Mouse (Mus musculus): ENCODE measurements at regions not wholly inside any gene's neighbourhood (a gene's known extent, or its start where the extent isn't known, plus 50 kb on each side); places are given as distances from the start of the nearest gene placed in this dataset.
"Not testable (repeated sequence)": the region's sequence is repeated elsewhere in the genome, so short reads cannot be mapped to it uniquely, and the experiment has no call there.

GRCm38 (mm10) chr14:37571971-37572370 is 436.9 kb upstream of the Ghitm start:
- DNase-seq (ENCODE audit: low spot score in 2 of 2) = no peak

GRCm38 (mm10) chr14:37558258-37558657 is 423.2 kb upstream of the Ghitm start:
- no peak for DNase-seq (ENCODE audit: low spot score in 2 of 2)

DNA sequence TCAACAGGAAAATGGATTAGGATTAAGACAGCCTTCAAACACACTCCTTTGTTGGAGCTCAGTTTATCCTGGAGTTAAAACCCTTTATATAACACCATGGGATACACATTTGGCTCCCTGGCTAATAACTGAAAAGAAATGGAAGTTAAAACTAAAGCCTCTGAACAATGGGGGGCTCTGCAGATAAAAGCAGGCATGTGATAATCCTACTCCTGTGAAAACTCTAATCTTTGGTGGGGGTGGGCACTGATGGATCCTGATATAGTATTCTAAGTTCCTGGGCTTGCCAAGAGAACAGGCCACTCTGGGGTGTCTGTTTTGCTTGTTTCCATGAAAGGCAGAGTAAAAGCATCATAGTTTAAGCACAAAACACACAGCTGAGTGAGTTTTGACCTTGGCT is 388.5 kb upstream of the Ghitm start:
- DNase-seq (ENCODE audit: low spot score in 2 of 2) = no peak

GRCm38 (mm10) chr14:37520631-37521030 is 385.6 kb upstream of the Ghitm start:
- not testable (repeated sequence) for DNase-seq (ENCODE audit: low spot score in 2 of 2)

- no peak for DNase-seq (ENCODE audit: low spot score in 2 of 2)
These were observed 370.2 kb upstream of the Ghitm start for GRCm38 (mm10) chr14:37505314-37505713.

GRCm38 (mm10) chr14:37490711-37491110 is 355.6 kb upstream of the Ghitm start:
- no peak for DNase-seq (ENCODE audit: low spot score in 2 of 2)

DNA sequence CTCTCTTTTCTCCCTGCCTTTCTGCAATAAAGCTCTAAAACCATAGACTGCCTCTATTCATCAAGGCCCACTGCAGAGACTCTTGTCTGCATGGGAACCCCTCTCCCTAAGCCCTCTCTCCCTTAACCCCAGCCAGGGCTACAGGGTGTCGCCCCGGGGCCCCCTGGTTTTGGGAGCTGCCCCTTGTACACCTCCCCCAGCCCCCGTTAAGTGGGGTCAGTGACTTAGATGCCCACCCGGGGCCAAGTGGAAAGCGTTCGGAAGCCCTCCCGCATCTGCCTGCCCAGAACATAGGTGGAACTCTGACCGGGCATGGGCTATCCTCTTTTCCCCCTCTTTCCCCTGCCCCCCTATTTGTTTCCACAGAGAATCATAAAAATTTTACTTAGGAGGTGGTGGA is 350.2 kb upstream of the Ghitm start:
- DNase-seq (ENCODE audit: low spot score in 2 of 2) = no peak

GRCm38 (mm10) chr14:37477599-37477998 is 342.5 kb upstream of the Ghitm start:
- no peak for DNase-seq (ENCODE audit: low spot score in 2 of 2)

DNA sequence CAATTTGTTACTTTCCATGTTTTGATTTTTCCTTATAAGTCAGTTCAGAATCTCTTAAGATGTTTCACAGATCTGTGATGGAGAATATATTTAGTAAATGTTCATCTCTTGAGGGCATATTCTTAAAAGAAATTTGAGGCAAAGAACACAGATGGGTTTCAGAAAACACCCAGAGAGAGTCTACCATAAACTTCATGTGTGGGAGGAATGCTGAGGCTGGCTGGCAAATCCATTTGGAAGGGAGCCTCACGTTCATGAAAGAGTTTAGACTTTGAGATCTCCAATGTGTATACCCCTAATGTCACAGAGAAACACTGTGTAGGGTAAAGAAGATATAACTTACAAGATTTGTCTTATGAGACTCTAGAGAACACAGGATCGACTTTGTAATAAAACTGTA is 333.6 kb upstream of the Ghitm start:
- DNase-seq (ENCODE audit: low spot score in 2 of 2) = no peak

GRCm38 (mm10) chr14:37440874-37441273 is 305.8 kb upstream of the Ghitm start:
- no peak for DNase-seq (ENCODE audit: low spot score in 2 of 2)

GRCm38 (mm10) chr14:37430656-37431055 is 295.6 kb upstream of the Ghitm start:
- no peak for DNase-seq (ENCODE audit: low spot score in 2 of 2)

DNA sequence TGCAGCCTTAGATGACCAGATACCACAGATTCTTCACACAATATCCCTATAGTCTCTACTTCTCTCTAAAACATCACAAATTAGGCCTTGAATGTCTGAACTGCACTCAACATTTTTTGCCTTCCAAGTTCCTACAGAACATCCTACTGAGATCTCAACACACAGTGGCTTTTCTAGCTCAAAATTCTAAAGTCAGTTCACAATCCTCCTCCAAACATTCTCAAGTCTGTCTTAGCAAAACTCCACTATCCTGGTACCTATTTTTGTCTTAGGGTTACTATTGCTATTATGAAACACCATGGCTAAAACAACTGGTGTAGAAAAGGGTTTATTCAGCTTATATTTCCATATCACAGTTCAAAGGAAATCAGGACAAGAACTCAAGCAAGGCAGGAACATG is 290.4 kb upstream of the Ghitm start:
- no peak for DNase-seq (ENCODE audit: low spot score in 2 of 2)

DNA sequence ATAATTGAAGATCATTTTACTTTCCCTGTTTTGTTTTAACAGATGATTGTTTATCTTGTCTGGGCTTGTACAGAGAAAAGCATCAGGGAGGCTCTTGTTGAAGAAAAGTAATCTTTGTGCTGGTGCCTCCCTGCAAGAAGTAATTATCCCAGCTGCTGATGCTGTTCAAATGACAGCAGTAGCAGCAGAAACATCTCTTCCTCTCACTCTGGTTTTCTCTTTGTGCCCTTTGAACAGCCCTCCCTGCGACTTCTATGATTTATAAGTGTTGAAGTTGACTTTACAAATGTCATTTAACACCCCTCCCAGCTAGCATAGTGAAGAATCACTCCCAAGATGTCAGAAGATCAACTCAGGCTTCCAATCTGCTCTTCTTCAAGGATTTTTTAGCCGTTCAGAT is 286.5 kb upstream of the Ghitm start:
- DNase-seq (ENCODE audit: low spot score in 2 of 2) = no peak

DNA sequence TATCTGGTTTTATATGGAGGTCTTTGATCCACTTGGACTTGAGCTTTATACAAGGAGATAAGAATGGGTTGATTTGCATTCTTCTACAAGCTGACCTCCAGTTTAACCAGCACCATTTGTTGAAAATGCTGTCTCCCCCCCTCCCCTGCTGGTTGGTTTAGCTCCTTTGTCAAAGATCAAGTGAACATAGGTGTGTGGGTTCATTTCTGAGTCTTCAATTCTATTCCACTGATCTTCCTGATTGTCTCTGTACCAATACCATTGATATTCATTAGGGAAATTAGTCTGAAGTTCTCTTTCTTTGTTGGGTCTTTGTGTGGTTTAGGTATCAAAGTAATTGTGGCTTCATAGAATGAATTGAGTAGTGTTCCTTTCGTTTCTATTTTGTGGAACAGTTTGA is 277.5 kb upstream of the Ghitm start:
- DNase-seq (ENCODE audit: low spot score in 2 of 2) = not testable (repeated sequence)

DNA sequence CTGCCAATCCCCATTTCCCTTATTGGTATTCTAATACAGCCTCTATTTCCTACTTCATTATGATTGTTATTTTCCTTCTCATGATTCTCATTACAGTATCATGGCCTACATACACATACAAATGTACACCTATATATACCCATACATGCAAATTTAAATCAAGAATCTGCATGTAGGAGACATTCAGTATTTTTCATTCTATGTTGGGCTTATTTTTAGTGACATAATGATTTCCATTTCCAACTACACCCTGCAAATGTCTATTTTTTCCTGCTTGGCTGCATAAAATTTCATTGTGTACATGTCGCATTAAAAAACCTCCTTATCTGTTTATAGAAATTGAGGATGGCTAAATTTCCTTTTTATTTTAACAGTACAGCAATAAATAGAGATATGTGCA is 236.9 kb upstream of the Ghitm start:
- DNase-seq (ENCODE audit: low spot score in 2 of 2) = no peak

GRCm38 (mm10) chr14:37361896-37362295 is 226.8 kb upstream of the Ghitm start:
- DNase-seq (ENCODE audit: low spot score in 2 of 2) = no peak

DNA sequence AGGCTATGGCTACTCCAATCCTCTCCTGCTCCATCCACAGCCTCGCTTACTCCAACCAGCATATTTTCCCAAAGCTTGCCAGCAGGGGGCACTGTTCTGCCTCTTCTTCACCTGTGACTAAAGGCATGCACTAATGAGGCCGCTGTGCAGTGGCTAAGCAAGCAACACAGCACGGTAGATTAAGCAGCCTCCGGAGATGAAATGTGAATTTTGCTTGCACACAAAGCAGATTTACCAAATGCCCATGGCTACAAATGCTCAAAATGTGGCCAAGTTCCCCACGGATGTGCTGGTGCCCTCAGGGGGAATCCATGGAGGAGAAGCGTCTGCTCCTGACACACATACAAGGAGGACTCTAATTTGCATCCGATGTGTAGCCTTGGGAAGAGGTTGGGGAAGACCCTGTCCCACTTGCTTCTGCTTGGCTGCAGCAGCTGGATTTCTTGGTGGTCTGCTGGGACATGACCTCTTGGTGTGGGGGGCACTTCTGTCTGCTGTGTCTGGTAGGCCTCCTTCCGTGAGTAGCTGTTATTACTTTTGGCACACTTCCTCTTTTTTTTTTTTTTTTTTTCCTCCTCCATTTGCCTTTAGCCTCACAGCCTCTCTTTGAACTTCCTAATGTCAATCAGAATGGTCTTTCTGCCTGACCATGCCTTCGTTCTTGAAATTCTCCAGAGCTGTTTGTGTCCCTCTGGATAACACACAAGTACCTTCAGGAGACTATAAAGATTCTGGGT is 221.1 kb upstream of the Ghitm start:
- DNase-seq (ENCODE audit: low spot score in 2 of 2) = no peak

GRCm38 (mm10) chr14:37323392-37323791 is 188.3 kb upstream of the Ghitm start:
- DNase-seq (ENCODE audit: low spot score in 2 of 2) = no peak

- no peak for DNase-seq (ENCODE audit: low spot score in 2 of 2)
These were observed 180.3 kb upstream of the Ghitm start for GRCm38 (mm10) chr14:37315239-37315895.

GRCm38 (mm10) chr14:37313906-37314305 is 178.8 kb upstream of the Ghitm start:
- no peak for DNase-seq (ENCODE audit: low spot score in 2 of 2)

DNA sequence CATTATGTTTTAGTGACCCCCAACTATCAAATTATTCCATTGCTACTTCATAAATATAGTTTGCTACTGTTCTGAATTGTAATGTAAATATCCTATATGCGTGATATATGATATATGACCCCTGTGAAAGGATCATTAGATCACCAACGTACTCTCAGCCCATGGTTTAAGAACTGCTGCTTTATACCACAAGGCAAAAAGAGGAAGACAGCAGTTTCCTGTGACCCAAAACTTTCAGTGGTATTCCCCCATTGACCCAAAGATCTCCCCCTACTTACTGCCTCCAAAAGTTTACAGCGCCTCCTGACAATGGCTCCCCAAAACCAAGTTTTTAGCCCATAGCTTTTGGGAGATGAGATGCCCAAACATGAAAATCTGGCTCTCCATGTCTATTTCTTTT is 177.8 kb upstream of the Ghitm start:
- no peak for DNase-seq (ENCODE audit: low spot score in 2 of 2)

GRCm38 (mm10) chr14:37306622-37307274 is 171.7 kb upstream of the Ghitm start:
- DNase-seq (ENCODE audit: low spot score in 2 of 2) = no peak

DNA sequence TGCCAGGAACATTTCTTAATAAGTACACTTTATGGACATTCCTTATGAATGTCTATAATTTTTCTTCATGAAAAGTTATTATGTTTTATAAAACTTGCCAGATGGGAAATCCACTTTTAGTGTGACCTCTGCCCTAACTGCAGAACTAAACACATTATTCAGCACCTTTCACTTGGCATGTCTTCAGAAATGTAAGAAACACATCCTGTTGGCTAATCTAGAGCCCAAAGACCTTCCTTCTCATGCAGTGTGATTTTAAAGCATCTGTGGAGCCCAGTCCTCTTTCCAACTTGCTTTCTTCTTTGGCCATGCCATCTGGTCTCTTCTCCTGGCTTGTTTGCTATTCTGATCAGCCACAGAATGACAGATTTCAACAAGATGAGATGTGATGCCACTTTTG is 163.6 kb upstream of the Ghitm start:
- no peak for DNase-seq (ENCODE audit: low spot score in 2 of 2)

Data from natural killer cell, adult 2 months (primary cell).